Mouse (Mus musculus) MEL (cell line): ENCODE results near the gene Trmt1. TPM values are rescaled to one million over a fixed set of nuclear protein-coding genes. Genes with fewer than 3 reads are reported as not detected.

Experiments used
- DNase-seq: peaks from one replicate; pipeline ENCODE4 v3.0.0; 2011; ENCODE audit warnings: low read depth, low spot score
- H3K27ac ChIP-seq: 2 replicates; pipeline ENCODE4 v1.5.1; 2012; ENCODE audit warnings: low read depth, mild to moderate bottlenecking, control low read depth, low read length, moderate library complexity; ENCODE audit not compliant: control insufficient read depth
- H3K27me3 ChIP-seq, 2 experiments: fragments of 150-350 bp in 1 of 2; sonication (generic) in 1 of 2; 2 replicates each; pipeline ENCODE4 v1.6.1; 2012; ENCODE audit warnings: low read length in 2 of 2, mild to moderate bottlenecking in 2 of 2, improper control_type of control experiment in 1 of 2, moderate library complexity in 1 of 2; ENCODE audit not compliant: insufficient read depth in 2 of 2, control insufficient read depth in 1 of 2
- H3K36me3 ChIP-seq, 2 experiments: 2 replicates each; pipeline ENCODE4 v1.6.1; 2012 to 2014; ENCODE audit warnings: low read length in 2 of 2, improper control_type of control experiment in 1 of 2, inconsistent platforms in 1 of 2, mild to moderate bottlenecking in 1 of 2; ENCODE audit not compliant: insufficient read depth in 2 of 2, control insufficient read depth in 1 of 2
- H3K4me1 ChIP-seq, 2 experiments: fragments of 150-350 bp in 1 of 2; sonication (generic) in 1 of 2; 2 replicates each; pipeline ENCODE4 v1.6.1; 2012; ENCODE audit warnings: low read length in 2 of 2, improper control_type of control experiment in 1 of 2, mild to moderate bottlenecking in 1 of 2; ENCODE audit not compliant: insufficient read depth in 2 of 2, control insufficient read depth in 1 of 2
- H3K4me3 ChIP-seq, 2 experiments: fragments of 150-350 bp in 1 of 2; sonication (generic) in 1 of 2; 2 replicates each; pipeline ENCODE4 v1.5.1; 2012; ENCODE audit warnings: low read depth in 2 of 2, low read length in 2 of 2, mild to moderate bottlenecking in 2 of 2, moderate library complexity in 2 of 2, control low read depth in 1 of 2, improper control_type of control experiment in 1 of 2; ENCODE audit not compliant: control insufficient read depth in 1 of 2, insufficient read depth in 1 of 2
- H3K79me2 ChIP-seq: 2 replicates; pipeline ENCODE4 v1.6.1; 2012; ENCODE audit warnings: mild to moderate bottlenecking, low read length, moderate library complexity; ENCODE audit not compliant: control insufficient read depth, poor library complexity, insufficient read depth
- H3K9ac ChIP-seq: 2 replicates; pipeline ENCODE4 v1.6.1; 2012; ENCODE audit warnings: low read depth, mild to moderate bottlenecking, control low read depth, low read length, moderate library complexity; ENCODE audit not compliant: control insufficient read depth, poor library complexity, severe bottlenecking
- H3K9me3 ChIP-seq: fragments of 150-350 bp; sonication (generic); replicated peaks from 2 replicates; pipeline ENCODE4 v1.6.1; 2012; ENCODE audit warnings: mild to moderate bottlenecking, low read length, improper control_type of control experiment, moderate library complexity; ENCODE audit not compliant: insufficient read depth
- BHLHE40 ChIP-seq: IDR thresholded peaks from 2 replicates; pipeline ENCODE4 v1.6.1; 2012; ENCODE audit warnings: low read depth, mild to moderate bottlenecking, inconsistent platforms, low read length, improper control_type of control experiment, borderline replicate concordance
- CHD1 ChIP-seq: IDR thresholded peaks from 2 replicates; pipeline ENCODE4 v1.6.1; 2012; ENCODE audit warnings: low read depth, mild to moderate bottlenecking, inconsistent platforms, low read length, improper control_type of control experiment
- ELF1 ChIP-seq: IDR thresholded peaks from 2 replicates; pipeline ENCODE4 v1.6.1; 2014; ENCODE audit warnings: low read depth, mild to moderate bottlenecking, inconsistent platforms, low read length, improper control_type of control experiment, moderate library complexity
- EP300 ChIP-seq, 2 experiments: IDR thresholded peaks; 2 replicates each; pipeline ENCODE4 v1.6.1; 2011; ENCODE audit warnings: improper control_type of control experiment in 2 of 2, low read length in 2 of 2, low read depth in 1 of 2, mild to moderate bottlenecking in 1 of 2
- ETS1 ChIP-seq: IDR thresholded peaks from 2 replicates; pipeline ENCODE4 v1.6.1; 2012; ENCODE audit warnings: low read depth, mild to moderate bottlenecking, inconsistent platforms, low read length, improper control_type of control experiment, moderate library complexity
- JUND ChIP-seq: IDR thresholded peaks from 2 replicates; pipeline ENCODE4 v1.6.1; 2011; ENCODE audit warnings: low read depth, mild to moderate bottlenecking, improper control_type of control experiment, low read length
- KAT2A ChIP-seq: conservative IDR thresholded peaks from 2 replicates; pipeline ENCODE4 v1.6.1; 2012; ENCODE audit warnings: low read depth, low read length, improper control_type of control experiment, inconsistent platforms
- MAFK ChIP-seq: IDR thresholded peaks from 2 replicates; pipeline ENCODE4 v1.6.1; 2011; ENCODE audit warnings: low read depth, mild to moderate bottlenecking, low read length, improper control_type of control experiment, borderline replicate concordance
- MAX ChIP-seq: IDR thresholded peaks from 2 replicates; pipeline ENCODE4 v1.6.1; 2011; ENCODE audit warnings: low read length, improper control_type of control experiment
- MAZ ChIP-seq: IDR thresholded peaks from 2 replicates; pipeline ENCODE4 v1.6.1; 2012; ENCODE audit warnings: low read depth, mild to moderate bottlenecking, inconsistent platforms, low read length, improper control_type of control experiment
- MEF2A ChIP-seq: IDR thresholded peaks from 2 replicates; pipeline ENCODE4 v1.6.1; 2014; ENCODE audit warnings: low read depth, mild to moderate bottlenecking, inconsistent platforms, low read length, improper control_type of control experiment; ENCODE audit not compliant: poor library complexity, insufficient replicate concordance, severe bottlenecking; ENCODE audit errors: extremely low read depth
- MXI1 ChIP-seq: IDR thresholded peaks from 2 replicates; pipeline ENCODE4 v1.6.1; 2011; ENCODE audit warnings: mild to moderate bottlenecking, low read depth, low read length, improper control_type of control experiment
- NELFE ChIP-seq: IDR thresholded peaks from 2 replicates; pipeline ENCODE4 v1.6.1; 2011; ENCODE audit warnings: low read depth, low read length, improper control_type of control experiment
- NRF1 ChIP-seq: IDR thresholded peaks from 2 replicates; pipeline ENCODE4 v1.6.1; 2014; ENCODE audit warnings: low read depth, mild to moderate bottlenecking, inconsistent platforms, low read length, improper control_type of control experiment, moderate library complexity; ENCODE audit not compliant: poor library complexity, insufficient read depth, severe bottlenecking
- POLR2A ChIP-seq, 2 experiments: IDR thresholded peaks; 2 replicates each; pipeline ENCODE4 v1.6.1; 2011 to 2012; ENCODE audit warnings: low read length in 2 of 2, mild to moderate bottlenecking in 2 of 2, control low read depth in 1 of 2, improper control_type of control experiment in 1 of 2, low read depth in 1 of 2, moderate library complexity in 1 of 2; ENCODE audit not compliant: control insufficient read depth in 1 of 2, insufficient read depth in 1 of 2, poor library complexity in 1 of 2
- POLR2AphosphoS2 ChIP-seq: IDR thresholded peaks from 2 replicates; pipeline ENCODE4 v1.6.1; 2011; ENCODE audit warnings: low read length, improper control_type of control experiment
- RCOR1 ChIP-seq: IDR thresholded peaks from 2 replicates; pipeline ENCODE4 v1.6.1; 2012; ENCODE audit warnings: low read depth, mild to moderate bottlenecking, inconsistent platforms, low read length, improper control_type of control experiment
- SIN3A ChIP-seq: IDR thresholded peaks from 2 replicates; pipeline ENCODE4 v1.6.1; 2012; ENCODE audit warnings: low read length, improper control_type of control experiment, inconsistent platforms
- TBP ChIP-seq: IDR thresholded peaks from 2 replicates; pipeline ENCODE4 v1.8.0; 2011; ENCODE audit warnings: low read depth, low read length, improper control_type of control experiment
- TCF12 ChIP-seq: IDR thresholded peaks from 2 replicates; pipeline ENCODE4 v1.6.1; 2014; ENCODE audit warnings: low read depth, mild to moderate bottlenecking, inconsistent platforms, low read length, improper control_type of control experiment, moderate library complexity
- USF1 ChIP-seq: IDR thresholded peaks from 2 replicates; pipeline ENCODE4 v1.6.1; 2014; ENCODE audit warnings: low read depth, mild to moderate bottlenecking, inconsistent platforms, low read length, improper control_type of control experiment, moderate library complexity
- ZC3H11A ChIP-seq: IDR thresholded peaks from 2 replicates; pipeline ENCODE4 v1.6.1; 2012; ENCODE audit warnings: low read depth, mild to moderate bottlenecking, inconsistent platforms, low read length, improper control_type of control experiment
- polyA plus RNA-seq, 2 experiments: library from polyadenylated mRNA; stranded (reverse) in 1 of 2; unstranded in 1 of 2; fragments of >175 nt in 1 of 2; fragments of >200 nt in 1 of 2; gene quantifications; 2 replicates each; pipeline versions ENCODE4 v1.2.1 to v1.2.4; 2012; ENCODE audit warnings: low replicate concordance in 2 of 2, low read depth in 1 of 2; ENCODE audit not compliant: insufficient read length in 2 of 2, insufficient read depth in 1 of 2, missing spikeins in 1 of 2
- total RNA-seq: library from RNA; depleted of rRNA; stranded (reverse); fragments of 300-350 nt; gene quantifications from 2 replicates; pipeline ENCODE4 v1.2.3, GENCODE M21; 2012

The Trmt1 gene
- total and polyA plus RNA-seq, 3 experiments = 183 to 221 TPM; not detected in 1

DNA sequence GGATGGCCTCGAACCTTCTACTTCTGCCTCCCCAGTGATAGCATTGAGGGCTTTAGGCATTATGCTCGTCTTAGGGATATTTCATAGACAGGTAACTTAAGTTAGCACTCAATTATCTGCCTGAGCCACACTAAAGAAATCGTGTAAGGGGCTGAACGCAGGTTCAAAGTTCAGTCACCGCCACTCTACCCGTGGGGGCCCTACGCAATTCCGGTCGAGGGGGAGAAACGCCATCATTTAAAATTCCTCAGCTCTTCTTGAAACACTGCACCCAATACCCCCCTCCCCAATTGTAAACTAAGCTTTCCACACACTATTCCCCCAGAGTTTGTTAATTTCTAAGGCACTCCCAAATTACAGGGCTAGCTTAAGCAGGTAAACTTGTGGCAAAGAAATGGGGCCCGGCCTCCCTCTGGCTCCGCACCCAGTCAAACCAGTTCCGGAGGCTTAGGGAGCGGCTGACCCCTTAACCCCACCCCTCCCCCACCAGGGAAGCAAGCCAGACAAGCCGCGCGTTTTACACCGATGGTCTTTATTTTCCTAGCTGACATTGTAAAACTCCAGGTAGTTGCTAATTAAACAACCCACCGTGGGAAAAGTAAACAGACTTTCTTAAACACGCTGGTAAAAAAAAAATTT lies 25.2 kb upstream of the Trmt1 start (continued):
- no peak for TF ChIP-seq ZC3H11A
- TF ChIP-seq ELF1 = no peak
- TF ChIP-seq CHD1 = no peak; the same call in 1 of the 2 replicates
- 0 out of 2 replicates have a peak, but pooled peaks have one; percentile 4 for TF ChIP-seq POLR2AphosphoS2
- TF ChIP-seq POLR2A (IDR thresholded peaks at IDR 0.05; ENCODE audit: control insufficient read depth in 1 of 2, insufficient read depth in 1 of 2, low read depth in 1 of 2, low read length in 2 of 2, poor library complexity in 1 of 2) = no peak; a peak in 1 of 4 replicates
- TF ChIP-seq JUND = no peak
- no peak for TF ChIP-seq MEF2A
- TF ChIP-seq TCF12 = no peak
- TF ChIP-seq MAZ = no peak
- TF ChIP-seq MXI1 = no peak; the same call in 1 of the 2 replicates
- TF ChIP-seq KAT2A = no peak
- TF ChIP-seq TBP = no peak
- TF ChIP-seq BHLHE40 = no peak

DNA sequence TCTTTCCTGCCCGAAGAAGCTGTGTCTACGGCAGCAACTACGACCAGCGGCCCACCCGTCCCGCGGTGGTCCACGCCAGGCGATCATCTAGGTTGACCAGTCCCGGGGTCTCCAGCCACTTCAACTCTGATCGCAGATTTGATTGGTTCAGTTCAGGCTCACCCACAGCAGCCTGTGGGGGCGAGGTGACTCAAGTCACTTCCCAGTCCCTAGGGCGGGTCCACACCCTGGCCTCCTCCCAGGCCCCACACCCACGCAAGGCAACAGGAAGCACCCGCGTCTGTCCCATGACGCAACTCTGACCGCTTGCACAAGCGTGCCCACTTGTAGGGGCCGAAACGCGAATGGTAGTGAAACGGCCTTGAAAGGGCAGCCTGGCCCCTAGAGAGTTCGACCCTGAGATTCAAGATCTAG lies 24.6 kb upstream of the Trmt1 start:
- Histone ChIP-seq H3K27ac (peak overlapping the region; percentile 92), H3K4me1 (peaks cover 5 to 31% of the 10 kb centered on the region in 2 experiments), H3K27me3 (no peaks in the 10 kb centered on the region), H3K9ac (peak overlapping the region; percentile 88), H3K9me3 (no peaks in the 10 kb centered on the region), H3K4me3 (peak overlapping the region; percentile 67 to 93), H3K36me3 (peaks cover 0 to 22% of the 10 kb centered on the region in 2 experiments; a peak in 2 of 4 replicates), H3K79me2 (peaks cover 48% of the 10 kb centered on the region)
- TF ChIP-seq MAX (peak; percentile 40; the same call in 1 of the 2 replicates), NELFE (peak; percentile 56), EP300 (IDR thresholded peaks at IDR 0.05; ENCODE audit: low read depth in 1 of 2, low read length in 2 of 2) (peak in 1 of 2 experiments; percentile 66; a peak in 2 of 4 replicates), BHLHE40 (0 out of 2 replicates have a peak, but pooled peaks have one; percentile 8), POLR2A (IDR thresholded peaks at IDR 0.05; ENCODE audit: control insufficient read depth in 1 of 2, insufficient read depth in 1 of 2, low read depth in 1 of 2, low read length in 2 of 2, poor library complexity in 1 of 2) (peak; percentile 32 to 45; a peak in 3 of 4 replicates), MAFK (no peak; the same call in 1 of the 2 replicates), MXI1 (peak; percentile 69; the same call in 1 of the 2 replicates), NRF1 (peak; percentile 15; the same call in 1 of the 2 replicates), RCOR1 (no peak), USF1 (no peak), CHD1 (peak; percentile 79; the same call in 1 of the 2 replicates), SIN3A (peak; percentile 81), ETS1 (peak; percentile 84), ZC3H11A (no peak)
- DNase-seq = peak; percentile 91
